Comparison of ENCODE assay signal across 8 mouse cellular contexts in the genomic region with DNA sequence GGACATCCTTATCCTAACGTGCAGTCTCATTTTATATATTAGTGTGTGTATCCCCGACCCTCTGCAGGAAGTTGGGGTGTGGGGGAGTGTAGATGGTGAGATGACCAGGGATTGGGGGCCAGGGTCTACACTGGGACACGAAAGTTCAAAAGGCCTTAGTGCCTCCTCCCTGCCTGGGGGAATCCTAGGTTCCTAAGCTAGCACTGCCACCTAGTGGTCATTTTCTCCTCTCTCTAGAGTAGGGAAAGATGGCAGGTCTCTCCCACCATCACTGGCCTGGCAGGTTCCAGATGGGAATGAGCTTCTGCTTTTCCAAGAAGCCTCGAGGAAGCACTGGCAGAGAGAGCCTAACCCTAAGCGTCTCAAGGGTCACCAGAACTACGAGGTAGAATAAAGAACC. TPM values are rescaled to one million over a fixed set of nuclear protein-coding genes. Genes with fewer than 3 reads are reported as not detected.
DNase-seq lines count a peak whose midpoint lies in the region; ATAC-seq and TF ChIP-seq lines count a peak whose summit lies in the region.

No protein-coding gene starts in this region.

- WGBS in heart, embryonic 10.5 days = 21% methylated on average over 6 of the region's 6 CpGs
- WGBS in liver, embryonic 14.5 days (ENCODE audit: insufficient replicate concordance) = 19% methylated on average over 6 of the region's 6 CpGs

- peak; percentile 9 for DNase-seq in CD4-positive helper T cell, adult 2 months (ENCODE audit: low read depth, low spot score)
- peak; percentile 87 for DNase-seq in R1 (ENCODE audit: low read depth, low spot score)
- peak; percentile 72 for DNase-seq in heart, embryonic 10.5 days (ENCODE audit: low spot score)
- DNase-seq in kidney, postnatal 10 days = peak; percentile 71
- DNase-seq in liver, embryonic 14.5 days (ENCODE audit: low read depth in 3 of 3, low spot score in 3 of 3) = peak in 2 of 3 experiments; percentile 13 to 22
- peak; percentile 47 for DNase-seq in retina, adult 2 months (ENCODE audit: low read depth, low spot score)

- no peak overlapping the region for H3K4me2 ChIP-seq in liver, embryonic 14.5 days (ENCODE audit: low read depth)

- ATAC-seq in common myeloid progenitor, adult 5-6 weeks (replicated peaks; ENCODE audit: low read depth, poor library complexity, severe bottlenecking) = peak; percentile 82
- no peak for ATAC-seq in liver, embryonic 14.5 days (ENCODE audit: insufficient read depth)
- ATAC-seq in erythroblast, adult 5-6 weeks (replicated peaks; ENCODE audit: low FRiP score, poor library complexity, severe bottlenecking) = no peak

- TF ChIP-seq CTCF in liver, embryonic 14.5 days (IDR thresholded peaks at IDR 0.05; ENCODE audit: low read depth) = peak; percentile 78

- no peak overlapping the region for H3K9ac ChIP-seq in liver, embryonic 14.5 days (replicated peaks)

- no peak overlapping the region for H3K4me3 ChIP-seq in heart, embryonic 10.5 days
- no peak overlapping the region for H3K4me3 ChIP-seq in liver, embryonic 14.5 days (ENCODE audit: insufficient read depth in 1 of 2, low read depth in 2 of 2, low read length in 2 of 2)

- H3K36me3 ChIP-seq in heart, embryonic 10.5 days = no peaks in the 10 kb centered on the region
- no peaks in the 10 kb centered on the region for H3K36me3 ChIP-seq in liver, embryonic 14.5 days (replicated peaks; ENCODE audit: control insufficient read depth, insufficient read depth, low read depth)

- no peaks in the 10 kb centered on the region for H3K9me3 ChIP-seq in heart, embryonic 10.5 days
- no peaks in the 10 kb centered on the region for H3K9me3 ChIP-seq in liver, embryonic 14.5 days (ENCODE audit: control insufficient read depth, low read length)

- no peaks in the 10 kb centered on the region for H3K27me3 ChIP-seq in heart, embryonic 10.5 days (ENCODE audit: insufficient read depth, poor library complexity, severe bottlenecking)
- H3K27me3 ChIP-seq in liver, embryonic 14.5 days (ENCODE audit: control insufficient read depth, insufficient read depth, low read length) = no peaks in the 10 kb centered on the region

- no peaks in the 10 kb centered on the region for H3K4me1 ChIP-seq in heart, embryonic 10.5 days
- no peaks in the 10 kb centered on the region for H3K4me1 ChIP-seq in liver, embryonic 14.5 days (replicated peaks; ENCODE audit: control insufficient read depth in 2 of 2, insufficient read depth in 2 of 2, low read length in 1 of 2)

- H3K27ac ChIP-seq in heart, embryonic 10.5 days = no peak overlapping the region
- H3K27ac ChIP-seq in liver, embryonic 14.5 days = no peak overlapping the region

- no peak for TF ChIP-seq EP300 in liver, embryonic 14.5 days (IDR thresholded peaks at IDR 0.05; ENCODE audit: low read depth)

RNA-seq across cellular contexts. Expression of a gene that starts 57.8 kb away (rescaled TPM):
- 57.4 and 104 TPM in 2 replicates for total RNA-seq in common myeloid progenitor, adult 5-6 weeks (2017)
- polyA plus RNA-seq in heart, embryonic 10.5 days (2016; fragmentation: Nextera tagmentation; extraction: Ambion mirVana) = 23.7 and 32.8 TPM in 2 replicates
- 10.4 and 13.2 TPM in 2 replicates for polyA plus RNA-seq in liver, embryonic 14.5 days (2012; rRNA removed)
- 10.3 and 14.5 TPM in 2 replicates for polyA plus RNA-seq in liver, embryonic 14.5 days (2014; fragmentation: Nextera tagmentation; extraction: Ambion mirVana)
- 14.8 and 21.1 TPM in 2 replicates for total RNA-seq in erythroblast, adult 5-6 weeks (2015; ENCODE audit: low replicate concordance)
- 11.8 and 43.7 TPM in 2 replicates for total RNA-seq in erythroblast, adult 5-6 weeks (2017; ENCODE audit: low replicate concordance)

Comparison
In these comparisons a context has a peak if more than half of its experiments do, and no peak if none do; other contexts are left out.
1. DNase-seq: peak in every context shown above with its lines; median percentile 87 in R1; 72 in heart, embryonic 10.5 days; 71 in kidney, postnatal 10 days; 47 in retina, adult 2 months; 18 in liver, embryonic 14.5 days; 9 in CD4-positive helper T cell, adult 2 months.